Mouse (Mus musculus): ENCODE data around the gene Ppm1l. TPM values are rescaled to one million over a fixed set of nuclear protein-coding genes. Genes with fewer than 3 reads are reported as not detected.

Ppm1l gene
- polyA plus RNA-seq (2015; fragmentation: Nextera tagmentation; extraction: Ambion mirVana): 19.3 and 25.7 TPM in 2 replicates

DNA sequence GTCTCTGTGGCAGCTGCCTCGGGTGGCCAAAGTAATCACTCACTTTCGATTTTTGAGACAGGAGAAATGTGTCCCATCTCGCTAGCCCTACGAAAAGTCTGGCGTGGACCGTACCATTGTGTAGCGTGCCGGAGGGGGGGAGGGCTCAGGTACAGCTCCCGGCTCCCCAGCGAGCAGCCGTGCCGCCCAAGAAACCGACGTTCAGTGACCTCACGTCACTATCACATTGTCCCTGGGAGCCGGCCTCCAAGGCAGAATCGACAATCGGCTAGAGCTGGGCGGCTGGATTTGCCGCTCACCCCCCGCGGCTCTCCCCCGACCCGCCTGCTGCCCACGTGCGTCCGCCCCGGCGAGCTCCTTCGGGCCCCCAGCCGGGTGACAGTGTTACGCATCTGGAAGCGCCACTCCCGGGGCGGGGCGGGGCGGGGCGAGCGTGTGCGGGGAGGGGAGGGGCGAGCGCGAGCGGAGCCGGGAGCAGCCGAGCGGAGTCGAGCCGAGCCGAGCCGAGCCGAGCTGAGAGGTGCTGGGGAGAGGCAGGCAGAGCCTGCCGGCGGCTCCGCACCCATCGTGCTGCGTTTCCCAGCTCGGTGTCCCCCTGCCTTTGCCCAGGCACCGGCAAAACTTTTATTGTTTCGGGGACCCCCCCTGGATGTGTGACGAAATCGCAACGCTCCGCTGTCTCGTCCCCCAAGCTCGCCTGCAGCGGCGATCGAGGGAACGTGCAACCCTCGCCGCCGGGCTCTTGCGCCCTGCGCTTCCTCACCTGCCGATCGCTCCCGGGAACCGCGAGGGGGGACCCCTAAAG, at the start of gene Ppm1l:
Gene Ppm1l, plus strand, starts transcription at position 471 of the 805 bp plus-strand sequence.
- Histone ChIP-seq H3K27me3 (ENCODE audit: control insufficient read depth, insufficient read depth, low read depth, low read length) (no peaks in the 10 kb centered on the region), H3K4me3 (ENCODE audit: low read depth, low read length) (peak within 1 kb of the TSS; percentile 86), H3K9me3 (replicated peaks; ENCODE audit: control insufficient read depth, low read length, poor library complexity, severe bottlenecking) (no peaks in the 10 kb centered on the region), H3K4me2 (ENCODE audit: low read length) (peak within 1 kb of the TSS; percentile 99), H3K36me3 (ENCODE audit: control insufficient read depth, insufficient read depth, low read length) (no peaks in the 10 kb centered on the region), H3K27ac (ENCODE audit: low read length) (peak within 1 kb of the TSS; percentile 94), H3K4me1 (ENCODE audit: control insufficient read depth, insufficient read depth, low read length) (peaks cover 28% of the 10 kb centered on the region), H3K9ac (ENCODE audit: low read depth, low read length) (peak within 1 kb of the TSS; percentile 87)
- 0% methylated on average over 55 of the region's 80 CpGs for WGBS
- peak; percentile 99 for ATAC-seq

DNA sequence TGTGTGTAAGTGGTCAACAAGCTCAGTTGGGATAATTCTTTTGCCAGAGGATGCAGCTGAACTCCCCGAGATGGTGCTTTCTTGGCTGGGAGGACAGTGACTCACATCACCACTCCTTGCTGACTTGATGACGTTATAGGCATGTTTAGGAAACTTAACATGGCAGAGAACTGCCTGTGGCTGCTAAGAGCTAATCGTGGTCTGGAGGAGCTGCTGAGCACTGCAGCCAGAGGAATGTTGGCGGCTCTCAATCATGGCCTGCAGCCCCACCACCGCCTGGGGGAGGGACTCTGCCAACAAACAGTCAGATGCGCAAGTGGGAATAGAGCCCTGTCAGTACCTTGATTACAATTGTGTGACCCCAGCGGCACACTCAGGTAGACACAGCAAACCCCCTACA, 44.8 kb upstream of the Ppm1l start:
- no peaks in the 10 kb centered on the region for H3K36me3 ChIP-seq (ENCODE audit: control insufficient read depth, insufficient read depth, low read length)
- peaks cover 8% of the 10 kb centered on the region for H3K4me1 ChIP-seq (ENCODE audit: control insufficient read depth, insufficient read depth, low read length)
- no peaks in the 10 kb centered on the region for H3K27me3 ChIP-seq (ENCODE audit: control insufficient read depth, insufficient read depth, low read depth, low read length)
- no peak overlapping the region for H3K4me3 ChIP-seq (ENCODE audit: low read depth, low read length)
- WGBS: 74% methylated on average over 7 of the region's 7 CpGs
- no peaks in the 10 kb centered on the region for H3K9me3 ChIP-seq (replicated peaks; ENCODE audit: control insufficient read depth, low read length, poor library complexity, severe bottlenecking)
- no peak for ATAC-seq
- no peak overlapping the region for H3K27ac ChIP-seq (ENCODE audit: low read length)
- H3K4me2 ChIP-seq (ENCODE audit: low read length): no peak overlapping the region
- no peak overlapping the region for H3K9ac ChIP-seq (ENCODE audit: low read depth, low read length)

DNA sequence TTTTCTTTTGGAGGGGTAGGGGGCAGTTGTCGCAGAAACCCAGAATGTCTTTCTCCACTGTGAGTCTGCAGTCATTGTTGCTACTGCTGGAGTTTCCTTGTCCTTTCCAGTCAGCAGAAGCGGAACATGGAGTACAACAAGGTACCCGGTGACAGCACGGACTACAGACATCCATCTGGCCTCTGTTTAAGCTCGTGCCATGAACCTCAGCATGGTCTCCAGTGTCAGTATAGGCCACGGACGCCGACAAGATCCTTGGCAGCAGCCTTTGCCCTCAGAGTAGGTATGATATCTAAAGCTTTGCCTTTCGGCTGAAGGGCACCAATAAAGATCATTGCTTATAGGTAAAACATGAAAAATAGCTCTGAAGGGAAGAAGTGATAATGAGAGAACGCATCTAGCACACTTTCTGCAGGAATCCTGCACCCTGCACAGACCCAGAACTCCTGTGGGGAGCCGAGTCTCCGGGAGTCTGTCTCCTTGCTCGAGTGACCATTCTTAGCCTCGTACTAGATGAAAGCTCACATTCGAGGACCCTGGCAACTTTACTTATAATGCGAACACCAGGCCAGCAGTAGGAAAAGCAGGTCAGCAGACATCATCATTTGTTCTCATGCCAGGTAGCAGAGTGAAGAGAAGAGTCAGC, 42.5 kb upstream of the Ppm1l start:
- Histone ChIP-seq H3K9me3 (replicated peaks; ENCODE audit: control insufficient read depth, low read length, poor library complexity, severe bottlenecking) (no peaks in the 10 kb centered on the region; the same call in 1 of the 2 replicates), H3K9ac (ENCODE audit: low read depth, low read length) (no peak overlapping the region; the same call in 1 of the 2 replicates), H3K4me3 (ENCODE audit: low read depth, low read length) (no peak overlapping the region), H3K4me1 (ENCODE audit: control insufficient read depth, insufficient read depth, low read length) (peaks cover 8% of the 10 kb centered on the region), H3K27me3 (ENCODE audit: control insufficient read depth, insufficient read depth, low read depth, low read length) (no peaks in the 10 kb centered on the region), H3K27ac (ENCODE audit: low read length) (peak overlapping the region; percentile 50; the same call in 1 of the 2 replicates), H3K4me2 (ENCODE audit: low read length) (peak overlapping the region; percentile 31), H3K36me3 (ENCODE audit: control insufficient read depth, insufficient read depth, low read length) (no peaks in the 10 kb centered on the region)
- peak; percentile 61; the same call in 1 of the 2 replicates for ATAC-seq
- WGBS: 72% methylated on average over 16 of the region's 16 CpGs

DNA sequence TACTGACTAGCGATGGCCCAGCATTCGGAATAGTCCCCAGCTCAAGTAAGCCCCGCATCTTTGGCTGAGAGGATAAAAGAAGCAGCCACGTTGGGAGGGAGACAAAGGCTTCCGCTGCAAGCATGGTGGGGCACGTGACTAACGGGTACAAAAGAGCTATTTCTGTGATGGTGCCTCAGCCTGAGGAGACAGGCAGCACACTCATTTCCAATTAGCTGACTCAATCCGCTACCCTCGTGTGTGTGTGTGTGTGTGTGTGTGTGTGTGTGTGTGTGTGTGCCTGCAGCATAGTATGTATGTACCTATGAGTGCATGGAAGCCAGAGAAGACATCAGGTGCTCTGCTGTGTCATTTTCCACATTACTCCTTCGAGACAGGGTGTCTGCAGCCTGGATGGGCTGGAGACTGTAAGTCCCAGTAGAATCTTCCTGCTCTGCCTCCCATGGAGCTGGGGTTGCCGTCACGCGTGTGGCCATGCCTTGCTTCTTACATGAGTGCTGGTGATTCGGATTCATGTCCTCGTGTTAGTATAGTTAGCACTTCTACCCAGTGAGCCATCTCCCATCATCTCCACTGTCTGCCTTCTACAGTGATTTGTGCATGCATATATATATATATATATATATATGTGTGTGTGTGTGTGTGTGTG, 41.9 kb upstream of the Ppm1l start:
- Histone ChIP-seq H3K4me1 (ENCODE audit: control insufficient read depth, insufficient read depth, low read length) (peaks cover 8% of the 10 kb centered on the region), H3K4me2 (ENCODE audit: low read length) (peak overlapping the region; percentile 31), H3K9ac (ENCODE audit: low read depth, low read length) (peak overlapping the region; percentile 25; the same call in 1 of the 2 replicates), H3K9me3 (replicated peaks; ENCODE audit: control insufficient read depth, low read length, poor library complexity, severe bottlenecking) (no peaks in the 10 kb centered on the region; the same call in 1 of the 2 replicates), H3K36me3 (ENCODE audit: control insufficient read depth, insufficient read depth, low read length) (no peaks in the 10 kb centered on the region), H3K27me3 (ENCODE audit: control insufficient read depth, insufficient read depth, low read depth, low read length) (no peaks in the 10 kb centered on the region), H3K4me3 (ENCODE audit: low read depth, low read length) (no peak overlapping the region), H3K27ac (ENCODE audit: low read length) (peak overlapping the region; percentile 50; the same call in 1 of the 2 replicates)
- peak; percentile 87 for ATAC-seq
- WGBS: 41% methylated on average over 15 of the region's 15 CpGs

DNA sequence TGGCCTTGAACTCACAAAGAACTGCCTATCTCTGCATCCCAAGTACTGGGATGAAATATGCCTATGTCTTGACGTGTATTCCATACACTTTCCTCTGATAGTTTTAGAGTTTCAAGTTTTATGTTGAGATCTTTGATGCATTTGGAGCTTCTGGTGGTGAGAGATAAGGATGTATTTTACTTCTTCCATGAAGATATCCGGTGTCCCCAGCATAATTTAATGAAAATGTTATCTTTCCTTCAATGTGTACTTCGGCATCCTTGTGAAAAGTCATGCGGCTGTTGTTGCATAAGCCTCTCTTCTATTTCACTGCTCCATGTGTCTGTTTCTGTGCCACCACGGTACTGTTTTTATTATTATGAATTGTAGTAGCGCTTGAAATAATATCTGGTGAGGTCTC, 38.0 kb upstream of the Ppm1l start:
- H3K4me2 ChIP-seq (ENCODE audit: low read length): no peak overlapping the region
- WGBS: 86% methylated on average over 6 of the region's 6 CpGs
- peaks cover 12% of the 10 kb centered on the region for H3K4me1 ChIP-seq (ENCODE audit: control insufficient read depth, insufficient read depth, low read length)
- no peaks in the 10 kb centered on the region for H3K36me3 ChIP-seq (ENCODE audit: control insufficient read depth, insufficient read depth, low read length)
- no peak overlapping the region for H3K9ac ChIP-seq (ENCODE audit: low read depth, low read length)
- no peak overlapping the region for H3K4me3 ChIP-seq (ENCODE audit: low read depth, low read length)
- H3K9me3 ChIP-seq (replicated peaks; ENCODE audit: control insufficient read depth, low read length, poor library complexity, severe bottlenecking): no peaks in the 10 kb centered on the region; the same call in 1 of the 2 replicates
- ATAC-seq: no peak
- H3K27me3 ChIP-seq (ENCODE audit: control insufficient read depth, insufficient read depth, low read depth, low read length): no peaks in the 10 kb centered on the region
- no peak overlapping the region for H3K27ac ChIP-seq (ENCODE audit: low read length)

DNA sequence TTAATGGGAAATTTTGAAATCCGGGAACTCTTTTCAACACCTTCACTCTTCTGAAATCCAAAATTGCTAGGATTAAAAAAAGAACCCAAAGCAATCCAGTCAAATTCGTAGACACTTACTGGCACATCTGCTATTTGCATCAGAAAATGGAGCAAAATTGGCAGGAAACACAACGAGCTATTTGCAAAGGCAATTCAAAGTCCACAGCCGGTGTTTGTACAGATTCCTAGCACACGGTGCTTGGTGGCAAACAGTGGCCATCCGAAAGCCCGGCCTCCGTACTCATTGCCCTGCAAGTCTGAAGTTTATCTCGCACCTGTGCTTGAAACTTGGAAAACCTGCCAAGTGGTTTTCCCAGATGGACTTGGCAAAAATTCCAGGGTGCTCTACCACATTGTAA, 34.3 kb upstream of the Ppm1l start:
- no peak overlapping the region for H3K4me2 ChIP-seq (ENCODE audit: low read length)
- no peaks in the 10 kb centered on the region for H3K27me3 ChIP-seq (ENCODE audit: control insufficient read depth, insufficient read depth, low read depth, low read length)
- H3K9ac ChIP-seq (ENCODE audit: low read depth, low read length): no peak overlapping the region
- ATAC-seq: no peak
- no peak overlapping the region for H3K27ac ChIP-seq (ENCODE audit: low read length)
- peaks cover 6% of the 10 kb centered on the region for H3K4me1 ChIP-seq (ENCODE audit: control insufficient read depth, insufficient read depth, low read length)
- H3K9me3 ChIP-seq (replicated peaks; ENCODE audit: control insufficient read depth, low read length, poor library complexity, severe bottlenecking): no peaks in the 10 kb centered on the region; the same call in 1 of the 2 replicates
- no peak overlapping the region for H3K4me3 ChIP-seq (ENCODE audit: low read depth, low read length)
- H3K36me3 ChIP-seq (ENCODE audit: control insufficient read depth, insufficient read depth, low read length): no peaks in the 10 kb centered on the region
- 77% methylated on average over 9 of the region's 9 CpGs for WGBS

DNA sequence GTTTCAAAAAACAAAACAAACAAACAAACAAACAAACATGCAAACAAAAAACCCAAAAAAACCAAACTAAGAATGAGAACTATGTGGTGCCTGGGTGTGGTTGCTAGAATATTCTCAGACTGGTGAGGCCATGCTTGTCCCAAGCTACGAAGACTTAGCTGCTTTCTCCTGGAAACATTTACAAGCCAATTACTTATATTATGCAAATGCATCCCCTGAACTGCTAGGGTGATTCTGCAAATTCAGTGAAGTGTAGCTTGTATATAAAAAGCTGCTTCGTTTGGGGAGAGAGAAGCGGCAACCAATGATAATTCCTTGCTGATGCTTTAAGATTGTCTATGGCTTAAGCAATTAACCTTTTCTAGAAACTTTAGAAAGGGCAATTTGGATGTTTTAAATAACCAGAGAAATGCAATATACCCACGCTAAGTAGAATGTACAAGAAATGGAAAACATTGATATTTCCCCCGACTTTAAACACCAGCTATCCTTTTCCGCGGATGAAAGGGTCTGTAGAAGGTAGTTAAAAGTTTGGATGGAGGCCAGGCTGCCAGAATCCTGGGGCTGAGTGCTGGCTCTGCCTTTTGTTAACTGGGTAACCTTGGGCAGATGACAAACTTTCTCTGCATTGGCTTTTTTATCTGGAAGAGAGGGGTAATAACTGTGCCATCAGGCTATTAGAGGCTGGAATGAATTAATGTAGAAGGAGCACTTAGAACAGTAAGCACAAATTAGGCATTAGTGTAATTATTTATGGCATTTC, 33.4 kb upstream of the Ppm1l start:
- Histone ChIP-seq H3K9ac (ENCODE audit: low read depth, low read length) (no peak overlapping the region), H3K27ac (ENCODE audit: low read length) (no peak overlapping the region), H3K36me3 (ENCODE audit: control insufficient read depth, insufficient read depth, low read length) (no peaks in the 10 kb centered on the region), H3K27me3 (ENCODE audit: control insufficient read depth, insufficient read depth, low read depth, low read length) (no peaks in the 10 kb centered on the region), H3K4me2 (ENCODE audit: low read length) (no peak overlapping the region), H3K4me1 (ENCODE audit: control insufficient read depth, insufficient read depth, low read length) (peaks cover 6% of the 10 kb centered on the region), H3K9me3 (replicated peaks; ENCODE audit: control insufficient read depth, low read length, poor library complexity, severe bottlenecking) (no peaks in the 10 kb centered on the region), H3K4me3 (ENCODE audit: low read depth, low read length) (no peak overlapping the region)
- 54% methylated on average over 7 of the region's 7 CpGs for WGBS
- ATAC-seq: no peak

DNA sequence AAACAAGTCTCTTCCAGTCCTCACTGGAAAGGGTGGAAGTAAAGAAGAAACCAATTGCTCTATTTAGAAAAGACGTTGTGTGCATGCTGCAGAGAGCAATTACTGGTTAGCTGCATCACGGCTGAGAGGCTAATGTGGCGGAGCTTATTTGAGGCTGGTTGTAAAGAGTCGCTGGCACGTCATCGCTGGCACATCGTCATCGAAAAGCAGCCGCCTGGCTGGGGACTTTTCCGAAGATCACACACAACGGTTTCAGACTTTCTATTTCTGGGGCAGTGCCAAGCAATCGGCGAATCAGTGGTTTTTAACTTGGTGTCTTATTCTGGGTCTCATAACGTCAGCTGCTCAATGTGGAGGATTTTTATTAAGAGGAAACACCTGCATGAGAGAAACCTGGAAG, 26.8 kb upstream of the Ppm1l start:
- H3K36me3 ChIP-seq (ENCODE audit: control insufficient read depth, insufficient read depth, low read length): no peaks in the 10 kb centered on the region
- H3K4me2 ChIP-seq (ENCODE audit: low read length): peak overlapping the region; percentile 32
- no peaks in the 10 kb centered on the region for H3K4me1 ChIP-seq (ENCODE audit: control insufficient read depth, insufficient read depth, low read length)
- no peaks in the 10 kb centered on the region for H3K27me3 ChIP-seq (ENCODE audit: control insufficient read depth, insufficient read depth, low read depth, low read length)
- peak; percentile 74 for ATAC-seq
- H3K9me3 ChIP-seq (replicated peaks; ENCODE audit: control insufficient read depth, low read length, poor library complexity, severe bottlenecking): no peaks in the 10 kb centered on the region
- H3K4me3 ChIP-seq (ENCODE audit: low read depth, low read length): no peak overlapping the region
- H3K27ac ChIP-seq (ENCODE audit: low read length): no peak overlapping the region
- no peak overlapping the region for H3K9ac ChIP-seq (ENCODE audit: low read depth, low read length)
- 72% methylated on average over 14 of the region's 14 CpGs for WGBS
